Mouse (Mus musculus): ENCODE data around the gene Zfp217. TPM values are rescaled to one million over a fixed set of nuclear protein-coding genes. Genes with fewer than 3 reads are reported as not detected.

Zfp217 gene
- polyA plus RNA-seq, 1 experiment from 2014 or later, result 5.4 TPM

GRCm38 (mm10) chr2:170078442-170079017 is 69.4 kb downstream of the Zfp217 start:
- Histone ChIP-seq H3K9me3 (ENCODE audit: control insufficient read depth, low read length) (no peaks in the 10 kb centered on the region), H3K4me2 (no peak overlapping the region), H3K36me3 (ENCODE audit: control insufficient read depth, insufficient read depth, low read length) (no peaks in the 10 kb centered on the region), H3K27me3 (replicated peaks; ENCODE audit: control insufficient read depth, insufficient read depth, low read length) (no peaks in the 10 kb centered on the region), H3K27ac (ENCODE audit: low read depth, low read length) (no peak overlapping the region), H3K4me3 (ENCODE audit: low read depth, low read length) (no peak overlapping the region), H3K4me1 (replicated peaks; ENCODE audit: control insufficient read depth, insufficient read depth, low read length) (no peaks in the 10 kb centered on the region), H3K9ac (ENCODE audit: low read depth, low read length) (no peak overlapping the region)
- WGBS, result 42% methylated on average over 15 of the region's 15 CpGs
- ATAC-seq (replicated peaks; ENCODE audit: low FRiP score) (no peak; the same call in 1 of the 2 replicates), DNase-seq (ENCODE audit: low spot score) (no peak)

GRCm38 (mm10) chr2:170078041-170078440 is 69.9 kb downstream of the Zfp217 start:
- no peaks in the 10 kb centered on the region for H3K4me1 ChIP-seq (replicated peaks; ENCODE audit: control insufficient read depth, insufficient read depth, low read length)
- H3K9me3 ChIP-seq (ENCODE audit: control insufficient read depth, low read length), result no peaks in the 10 kb centered on the region
- no peaks in the 10 kb centered on the region for H3K27me3 ChIP-seq (replicated peaks; ENCODE audit: control insufficient read depth, insufficient read depth, low read length)
- no peak overlapping the region for H3K27ac ChIP-seq (ENCODE audit: low read depth, low read length)
- H3K36me3 ChIP-seq (ENCODE audit: control insufficient read depth, insufficient read depth, low read length), result no peaks in the 10 kb centered on the region
- no peak for ATAC-seq (replicated peaks; ENCODE audit: low FRiP score)
- no peak overlapping the region for H3K9ac ChIP-seq (ENCODE audit: low read depth, low read length)
- no peak for DNase-seq (ENCODE audit: low spot score)
- no peak overlapping the region for H3K4me2 ChIP-seq
- no peak overlapping the region for H3K4me3 ChIP-seq (ENCODE audit: low read depth, low read length)
- WGBS, result 66% methylated on average over 10 of the region's 10 CpGs

GRCm38 (mm10) chr2:170076941-170077490 is 70.9 kb downstream of the Zfp217 start:
- ATAC-seq (replicated peaks; ENCODE audit: low FRiP score), result no peak
- no peak overlapping the region for H3K4me2 ChIP-seq
- no peak overlapping the region for H3K27ac ChIP-seq (ENCODE audit: low read depth, low read length)
- no peaks in the 10 kb centered on the region for H3K27me3 ChIP-seq (replicated peaks; ENCODE audit: control insufficient read depth, insufficient read depth, low read length)
- 77% methylated on average over 6 of the region's 6 CpGs for WGBS
- no peak for DNase-seq (ENCODE audit: low spot score)
- no peaks in the 10 kb centered on the region for H3K36me3 ChIP-seq (ENCODE audit: control insufficient read depth, insufficient read depth, low read length)
- H3K9me3 ChIP-seq (ENCODE audit: control insufficient read depth, low read length), result no peaks in the 10 kb centered on the region
- H3K4me3 ChIP-seq (ENCODE audit: low read depth, low read length), result no peak overlapping the region
- H3K4me1 ChIP-seq (replicated peaks; ENCODE audit: control insufficient read depth, insufficient read depth, low read length), result no peaks in the 10 kb centered on the region
- no peak overlapping the region for H3K9ac ChIP-seq (ENCODE audit: low read depth, low read length)

- no peak overlapping the region for H3K9ac ChIP-seq (ENCODE audit: low read depth, low read length)
- H3K4me3 ChIP-seq (ENCODE audit: low read depth, low read length), result no peak overlapping the region
- no peak overlapping the region for H3K27ac ChIP-seq (ENCODE audit: low read depth, low read length)
- H3K4me2 ChIP-seq, result peak overlapping the region; percentile 23; the same call in 1 of the 2 replicates
- WGBS, result 36% methylated on average over 15 of the region's 15 CpGs
- peak; percentile 33 for DNase-seq (ENCODE audit: low spot score)
- H3K36me3 ChIP-seq (ENCODE audit: control insufficient read depth, insufficient read depth, low read length), result no peaks in the 10 kb centered on the region
- no peaks in the 10 kb centered on the region for H3K4me1 ChIP-seq (replicated peaks; ENCODE audit: control insufficient read depth, insufficient read depth, low read length)
- H3K9me3 ChIP-seq (ENCODE audit: control insufficient read depth, low read length), result no peaks in the 10 kb centered on the region
- no peaks in the 10 kb centered on the region for H3K27me3 ChIP-seq (replicated peaks; ENCODE audit: control insufficient read depth, insufficient read depth, low read length)
- no peak for ATAC-seq (replicated peaks; ENCODE audit: low FRiP score)
Measured at GRCm38 (mm10) chr2:170070641-170071241, 77.2 kb downstream of the Zfp217 start.

GRCm38 (mm10) chr2:170069976-170070375 is 77.9 kb downstream of the Zfp217 start:
- Histone ChIP-seq H3K27me3 (replicated peaks; ENCODE audit: control insufficient read depth, insufficient read depth, low read length) (no peaks in the 10 kb centered on the region), H3K9ac (ENCODE audit: low read depth, low read length) (no peak overlapping the region), H3K4me3 (ENCODE audit: low read depth, low read length) (no peak overlapping the region), H3K9me3 (ENCODE audit: control insufficient read depth, low read length) (no peaks in the 10 kb centered on the region), H3K27ac (ENCODE audit: low read depth, low read length) (no peak overlapping the region), H3K4me2 (no peak overlapping the region), H3K4me1 (replicated peaks; ENCODE audit: control insufficient read depth, insufficient read depth, low read length) (no peaks in the 10 kb centered on the region), H3K36me3 (ENCODE audit: control insufficient read depth, insufficient read depth, low read length) (no peaks in the 10 kb centered on the region)
- WGBS, result 79% methylated on average over 5 of the region's 5 CpGs
- DNase-seq (ENCODE audit: low spot score) (no peak), ATAC-seq (replicated peaks; ENCODE audit: low FRiP score) (no peak)

- no peak overlapping the region for H3K4me3 ChIP-seq (ENCODE audit: low read depth, low read length)
- H3K4me1 ChIP-seq (replicated peaks; ENCODE audit: control insufficient read depth, insufficient read depth, low read length), result no peaks in the 10 kb centered on the region
- H3K4me2 ChIP-seq, result no peak overlapping the region
- ATAC-seq (replicated peaks; ENCODE audit: low FRiP score) (no peak), DNase-seq (ENCODE audit: low spot score) (no peak)
- H3K9ac ChIP-seq (ENCODE audit: low read depth, low read length), result no peak overlapping the region
- no peak overlapping the region for H3K27ac ChIP-seq (ENCODE audit: low read depth, low read length)
- no peaks in the 10 kb centered on the region for H3K9me3 ChIP-seq (ENCODE audit: control insufficient read depth, low read length)
- no peaks in the 10 kb centered on the region for H3K36me3 ChIP-seq (ENCODE audit: control insufficient read depth, insufficient read depth, low read length)
- no peaks in the 10 kb centered on the region for H3K27me3 ChIP-seq (replicated peaks; ENCODE audit: control insufficient read depth, insufficient read depth, low read length)
- WGBS, result 73% methylated on average over 3 of the region's 3 CpGs
Measured at GRCm38 (mm10) chr2:170062378-170062777, 85.5 kb downstream of the Zfp217 start.

GRCm38 (mm10) chr2:170060066-170060465 is 87.8 kb downstream of the Zfp217 start:
- H3K4me2 ChIP-seq, result no peak overlapping the region

GRCm38 (mm10) chr2:170058774-170059173 is 89.1 kb downstream of the Zfp217 start:
- no peaks in the 10 kb centered on the region for H3K9me3 ChIP-seq (ENCODE audit: control insufficient read depth, low read length)
- no peak for ATAC-seq (replicated peaks; ENCODE audit: low FRiP score)
- H3K4me2 ChIP-seq, result no peak overlapping the region
- no peaks in the 10 kb centered on the region for H3K4me1 ChIP-seq (replicated peaks; ENCODE audit: control insufficient read depth, insufficient read depth, low read length)
- 89% methylated on average over 14 of the region's 14 CpGs for WGBS
- no peaks in the 10 kb centered on the region for H3K27me3 ChIP-seq (replicated peaks; ENCODE audit: control insufficient read depth, insufficient read depth, low read length)
- H3K27ac ChIP-seq (ENCODE audit: low read depth, low read length), result no peak overlapping the region
- DNase-seq (ENCODE audit: low spot score), result no peak
- H3K36me3 ChIP-seq (ENCODE audit: control insufficient read depth, insufficient read depth, low read length), result no peaks in the 10 kb centered on the region
- H3K4me3 ChIP-seq (ENCODE audit: low read depth, low read length), result no peak overlapping the region
- no peak overlapping the region for H3K9ac ChIP-seq (ENCODE audit: low read depth, low read length)

More at GRCm38 (mm10) chr2:170060066-170060465, 87.8 kb downstream of the Zfp217 start:
- 59% methylated on average over 4 of the region's 4 CpGs for WGBS
- H3K27me3 ChIP-seq (replicated peaks; ENCODE audit: control insufficient read depth, insufficient read depth, low read length), result no peaks in the 10 kb centered on the region
- H3K4me1 ChIP-seq (replicated peaks; ENCODE audit: control insufficient read depth, insufficient read depth, low read length), result no peaks in the 10 kb centered on the region
- H3K9me3 ChIP-seq (ENCODE audit: control insufficient read depth, low read length), result no peaks in the 10 kb centered on the region
- H3K4me3 ChIP-seq (ENCODE audit: low read depth, low read length), result no peak overlapping the region
- no peaks in the 10 kb centered on the region for H3K36me3 ChIP-seq (ENCODE audit: control insufficient read depth, insufficient read depth, low read length)
- DNase-seq (ENCODE audit: low spot score), result peak; percentile 46
- H3K9ac ChIP-seq (ENCODE audit: low read depth, low read length), result no peak overlapping the region
- H3K27ac ChIP-seq (ENCODE audit: low read depth, low read length), result no peak overlapping the region
- ATAC-seq (replicated peaks; ENCODE audit: low FRiP score), result no peak
